Mouse (Mus musculus): ENCODE measurements at regions not wholly inside any gene's neighbourhood (a gene's known extent, or its start where the extent isn't known, plus 50 kb on each side); places are given as distances from the start of the nearest gene placed in this dataset.

GRCm38 (mm10) chr2:179352676-179353075 lies 89.6 kb upstream of the Cdh4 start:
- TF ChIP-seq POLR2A (IDR thresholded peaks at IDR 0.05; ENCODE audit: extremely low read depth, insufficient read depth, low read length), result no peak
- no peak for TF ChIP-seq CTCF (IDR thresholded peaks at IDR 0.05; ENCODE audit: extremely low read depth, insufficient read depth, low read length)
